Mouse (Mus musculus): ENCODE data around the gene Rxrb.

The Rxrb gene

DNA sequence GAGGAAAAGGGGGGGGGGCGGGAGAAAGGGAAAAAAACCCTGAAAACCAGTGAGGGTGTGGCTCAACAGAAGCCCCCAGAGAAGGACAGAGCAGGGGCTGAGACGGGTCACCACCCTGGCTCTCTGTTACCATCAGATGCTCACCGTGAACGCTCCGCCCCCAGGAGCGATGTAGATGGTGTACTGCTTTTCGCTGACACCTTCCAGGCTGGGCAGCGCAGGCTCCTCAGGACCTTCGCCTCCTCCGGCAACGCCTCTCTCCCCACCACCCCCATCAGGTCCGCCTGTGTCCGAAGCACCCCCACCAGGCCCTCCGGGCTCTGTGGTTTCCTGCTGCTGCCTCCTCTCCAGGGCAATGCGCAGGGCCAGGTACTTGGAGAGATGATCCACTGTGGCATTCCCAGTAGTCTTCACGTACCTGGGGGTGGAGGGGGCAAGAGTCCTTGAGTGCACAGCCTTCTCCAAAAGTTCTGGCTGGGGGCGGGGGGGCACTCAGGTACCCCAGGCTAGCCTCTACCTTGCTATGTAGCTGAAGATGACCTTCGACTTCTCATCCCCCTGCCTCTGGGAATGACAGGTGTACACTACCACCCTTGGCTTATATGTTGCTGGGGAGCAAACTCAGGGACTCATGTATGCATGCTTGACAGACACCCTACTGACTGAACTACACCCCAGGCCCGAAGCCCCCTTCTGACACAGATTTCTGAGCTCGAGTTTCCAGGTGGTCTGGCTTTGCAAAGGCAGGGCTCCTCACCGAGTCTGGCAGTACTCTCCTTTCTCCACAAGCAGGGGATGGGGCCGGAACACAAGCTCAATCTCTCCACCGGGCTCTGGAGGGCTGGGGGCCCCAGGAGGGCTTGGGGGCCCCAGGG, 9.8 kb upstream of the Rxrb start:
- no peak for DNase-seq (ENCODE audit: low read depth, low spot score)
- Histone ChIP-seq H3K27me3 (ENCODE audit: control insufficient read depth, insufficient read depth, low read length, poor library complexity, severe bottlenecking) (no peaks in the 10 kb centered on the region), H3K36me3 (ENCODE audit: control insufficient read depth, insufficient read depth, low read length, poor library complexity, severe bottlenecking) (peaks cover 4% of the 10 kb centered on the region)

DNA sequence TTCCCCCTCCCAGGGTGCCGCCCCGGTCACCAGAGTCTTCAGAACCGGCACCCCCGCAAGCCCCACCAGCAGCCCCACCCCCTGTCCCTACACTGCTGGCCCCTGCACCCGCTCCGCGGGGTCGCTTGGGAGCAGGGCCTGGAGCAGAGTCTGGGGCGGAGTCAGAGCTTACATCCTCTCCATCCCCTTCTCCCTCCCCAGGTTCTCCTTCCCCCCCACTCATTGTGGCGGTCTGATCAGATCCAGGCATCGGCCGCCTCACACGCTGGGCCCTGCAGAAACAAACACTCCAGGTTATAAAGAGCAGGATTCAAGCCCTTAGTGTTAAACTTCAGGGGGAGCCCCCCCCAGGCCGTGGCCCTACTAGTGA, 9.2 kb upstream of the Rxrb start:
- Histone ChIP-seq H3K27me3 (ENCODE audit: control insufficient read depth, insufficient read depth, low read length, poor library complexity, severe bottlenecking) (no peaks in the 10 kb centered on the region), H3K36me3 (ENCODE audit: control insufficient read depth, insufficient read depth, low read length, poor library complexity, severe bottlenecking) (peaks cover 4% of the 10 kb centered on the region)
- no peak for DNase-seq (ENCODE audit: low read depth, low spot score)

GRCm38 (mm10) chr17:34022987-34023386, 8.6 kb upstream of the Rxrb start:
- DNase-seq (ENCODE audit: low read depth, low spot score) = no peak
- Histone ChIP-seq H3K27me3 (ENCODE audit: control insufficient read depth, insufficient read depth, low read length, poor library complexity, severe bottlenecking) (no peaks in the 10 kb centered on the region), H3K36me3 (ENCODE audit: control insufficient read depth, insufficient read depth, low read length, poor library complexity, severe bottlenecking) (peaks cover 4% of the 10 kb centered on the region)

GRCm38 (mm10) chr17:34023678-34024077, 7.9 kb upstream of the Rxrb start:
- DNase-seq (ENCODE audit: low read depth, low spot score) = no peak
- Histone ChIP-seq H3K27me3 (ENCODE audit: control insufficient read depth, insufficient read depth, low read length, poor library complexity, severe bottlenecking) (no peaks in the 10 kb centered on the region), H3K36me3 (ENCODE audit: control insufficient read depth, insufficient read depth, low read length, poor library complexity, severe bottlenecking) (peaks cover 4% of the 10 kb centered on the region)

- peaks cover 4% of the 10 kb centered on the region for H3K36me3 ChIP-seq (ENCODE audit: control insufficient read depth, insufficient read depth, low read length, poor library complexity, severe bottlenecking)
- no peaks in the 10 kb centered on the region for H3K27me3 ChIP-seq (ENCODE audit: control insufficient read depth, insufficient read depth, low read length, poor library complexity, severe bottlenecking)
- DNase-seq (ENCODE audit: low read depth, low spot score) = peak; percentile 89
Observed at GRCm38 (mm10) chr17:34024317-34024821, 7.2 kb upstream of the Rxrb start, which contains the start of gene Ring1. Gene Ring1 (minus strand): TSS chr17:34024680.

- H3K27me3 ChIP-seq (ENCODE audit: control insufficient read depth, insufficient read depth, low read length, poor library complexity, severe bottlenecking) = no peaks in the 10 kb centered on the region
- no peak for DNase-seq (ENCODE audit: low read depth, low spot score)
Observed at GRCm38 (mm10) chr17:34024861-34025755, 6.5 kb upstream of the Rxrb start.

DNA sequence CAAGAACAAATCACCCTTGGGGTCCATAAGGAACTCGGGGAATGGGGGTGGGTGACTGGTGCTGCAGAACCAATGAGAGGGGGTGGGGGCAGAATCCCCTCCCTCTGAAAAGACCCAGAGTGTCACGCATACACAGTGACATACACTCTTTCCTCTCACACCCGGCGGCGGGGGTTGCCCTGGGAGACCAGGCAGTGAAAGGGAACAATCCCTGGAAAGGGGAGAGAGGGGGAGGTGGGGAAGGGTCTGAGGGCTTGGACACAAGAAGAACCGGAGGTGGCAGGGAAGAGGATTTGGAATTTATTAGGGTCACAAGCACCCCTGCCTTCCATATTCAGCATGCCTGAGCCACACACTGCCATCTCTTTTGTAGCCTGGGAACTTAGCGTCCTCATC, 5.9 kb upstream of the Rxrb start:
- DNase-seq (ENCODE audit: low read depth, low spot score) = no peak
- no peaks in the 10 kb centered on the region for H3K27me3 ChIP-seq (ENCODE audit: control insufficient read depth, insufficient read depth, low read length, poor library complexity, severe bottlenecking)
- peaks cover 9% of the 10 kb centered on the region for H3K36me3 ChIP-seq (ENCODE audit: control insufficient read depth, insufficient read depth, low read length, poor library complexity, severe bottlenecking)

More at GRCm38 (mm10) chr17:34024861-34025755, 6.5 kb upstream of the Rxrb start:
- peaks cover 7% of the 10 kb centered on the region for H3K36me3 ChIP-seq (ENCODE audit: control insufficient read depth, insufficient read depth, low read length, poor library complexity, severe bottlenecking)

DNA sequence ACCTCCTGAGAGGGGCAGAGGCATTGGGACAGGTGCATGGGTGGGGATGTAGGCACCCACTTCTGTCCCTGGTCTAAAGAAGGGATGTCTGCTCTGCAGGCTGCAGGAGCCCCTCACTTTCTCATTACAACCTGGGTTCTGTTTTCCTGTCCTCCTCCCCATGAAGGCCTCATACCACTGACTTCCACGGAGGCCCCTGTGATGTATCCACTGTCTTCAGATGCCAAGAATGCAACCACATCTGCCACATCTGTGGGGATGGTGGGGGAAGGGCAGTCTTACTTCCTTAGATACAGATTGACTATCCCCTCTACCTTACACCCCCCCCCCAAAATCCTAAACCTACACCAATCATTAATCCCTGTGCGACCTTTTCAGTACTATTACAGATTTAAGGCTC, 5.4 kb upstream of the Rxrb start:
- DNase-seq (ENCODE audit: low read depth, low spot score) = no peak
- H3K27me3 ChIP-seq (ENCODE audit: control insufficient read depth, insufficient read depth, low read length, poor library complexity, severe bottlenecking) = no peaks in the 10 kb centered on the region
- H3K36me3 ChIP-seq (ENCODE audit: control insufficient read depth, insufficient read depth, low read length, poor library complexity, severe bottlenecking) = peaks cover 9% of the 10 kb centered on the region

DNA sequence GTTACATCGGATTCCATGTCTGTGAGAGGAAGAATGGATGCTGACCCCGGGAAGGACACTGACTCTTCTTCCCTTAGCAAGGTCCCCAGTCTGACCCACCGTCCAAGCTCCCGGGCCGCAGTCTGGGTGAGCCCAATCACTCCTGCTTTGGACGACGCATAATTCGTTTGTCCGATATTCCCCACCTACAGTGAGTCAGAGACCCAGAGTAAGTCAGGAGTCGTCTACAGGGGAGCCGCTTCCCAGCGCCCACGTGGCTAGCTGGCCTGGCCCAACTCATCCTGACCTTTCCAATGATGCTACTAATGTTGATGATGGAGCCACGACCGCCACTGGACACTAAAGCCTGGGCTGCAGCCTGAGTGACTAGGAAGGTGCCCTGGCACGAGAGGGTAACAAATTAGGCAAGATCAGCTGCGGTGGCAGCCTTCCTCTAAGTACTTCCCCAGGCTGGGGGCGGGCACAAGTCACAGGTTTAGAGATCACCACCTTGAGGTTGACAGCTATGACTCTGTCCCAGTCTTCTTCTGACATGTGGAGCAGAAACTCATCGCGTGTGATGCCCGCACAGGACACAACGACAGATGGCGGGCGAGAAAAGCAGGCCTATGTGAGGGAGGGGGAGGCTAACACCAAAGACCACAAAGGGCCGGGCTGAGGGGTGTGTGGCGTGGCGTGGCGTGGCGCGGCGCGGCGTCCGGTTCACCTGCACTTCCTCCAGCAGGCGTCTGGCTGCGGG, 4.5 kb upstream of the Rxrb start:
- DNase-seq (ENCODE audit: low read depth, low spot score) = peak; percentile 88
- Histone ChIP-seq H3K27me3 (ENCODE audit: control insufficient read depth, insufficient read depth, low read length, poor library complexity, severe bottlenecking) (no peaks in the 10 kb centered on the region), H3K36me3 (ENCODE audit: control insufficient read depth, insufficient read depth, low read length, poor library complexity, severe bottlenecking) (peaks cover 9% of the 10 kb centered on the region)

- H3K36me3 ChIP-seq (ENCODE audit: control insufficient read depth, insufficient read depth, low read length, poor library complexity, severe bottlenecking) = peaks cover 6% of the 10 kb centered on the region
- no peaks in the 10 kb centered on the region for H3K27me3 ChIP-seq (ENCODE audit: control insufficient read depth, insufficient read depth, low read length, poor library complexity, severe bottlenecking)
- DNase-seq (ENCODE audit: low read depth, low spot score) = peak; percentile 94
Observed at GRCm38 (mm10) chr17:34027656-34028223, 3.9 kb upstream of the Rxrb start, which contains the start of gene H2-Ke6. Gene H2-Ke6 (minus strand): TSS chr17:34028060.

- Histone ChIP-seq H3K36me3 (ENCODE audit: control insufficient read depth, insufficient read depth, low read length, poor library complexity, severe bottlenecking) (peaks cover 6% of the 10 kb centered on the region), H3K27me3 (ENCODE audit: control insufficient read depth, insufficient read depth, low read length, poor library complexity, severe bottlenecking) (no peaks in the 10 kb centered on the region)
- no peak for DNase-seq (ENCODE audit: low read depth, low spot score)
Observed at GRCm38 (mm10) chr17:34028501-34029149, 3.0 kb upstream of the Rxrb start.

GRCm38 (mm10) chr17:34029150-34029889, 2.3 kb upstream of the Rxrb start:
- Histone ChIP-seq H3K36me3 (ENCODE audit: control insufficient read depth, insufficient read depth, low read length, poor library complexity, severe bottlenecking) (peaks cover 6% of the 10 kb centered on the region), H3K27me3 (ENCODE audit: control insufficient read depth, insufficient read depth, low read length, poor library complexity, severe bottlenecking) (no peaks in the 10 kb centered on the region)
- DNase-seq (ENCODE audit: low read depth, low spot score) = no peak

DNA sequence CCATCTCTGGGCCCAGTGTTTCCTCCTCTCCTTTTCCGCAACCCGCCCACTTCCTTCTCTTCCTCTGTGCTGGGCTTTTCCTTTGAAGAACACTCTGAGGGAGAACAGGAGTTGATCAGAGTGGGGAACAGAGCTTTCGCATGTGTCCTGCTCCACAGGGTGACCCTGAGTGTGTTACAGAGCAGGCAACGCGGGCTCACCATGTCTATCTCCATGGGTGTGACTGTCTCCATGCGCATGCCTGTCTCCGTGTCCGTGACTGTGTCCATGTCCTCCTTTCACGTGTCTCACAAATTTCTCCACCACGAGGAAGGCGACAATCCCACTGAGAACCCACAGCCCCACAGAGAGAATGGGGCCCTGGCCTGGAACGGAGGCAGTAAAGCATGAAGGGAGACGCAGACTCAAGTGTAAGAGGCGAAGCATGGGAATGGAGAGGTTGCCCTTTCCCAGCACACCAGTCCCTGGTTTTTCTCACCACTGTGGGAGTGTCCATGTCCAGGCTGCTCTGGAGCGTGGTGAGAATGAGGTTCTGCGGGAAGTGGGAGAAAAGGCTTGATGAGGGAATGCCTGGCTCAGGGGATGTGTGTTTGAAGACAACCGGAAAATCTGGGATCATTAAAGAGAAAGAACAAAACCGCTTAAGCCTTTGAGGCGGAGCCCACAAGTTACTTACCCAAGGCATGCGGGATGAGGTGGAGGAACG, 1.6 kb upstream of the Rxrb start:
- peaks cover 6% of the 10 kb centered on the region for H3K36me3 ChIP-seq (ENCODE audit: control insufficient read depth, insufficient read depth, low read length, poor library complexity, severe bottlenecking)
- H3K27me3 ChIP-seq (ENCODE audit: control insufficient read depth, insufficient read depth, low read length, poor library complexity, severe bottlenecking) = no peaks in the 10 kb centered on the region
- no peak for DNase-seq (ENCODE audit: low read depth, low spot score)
